Mouse (Mus musculus) CD8-positive naive resting alpha-beta T cell, adult 2 months (primary cell): ENCODE results near the gene Nos3.

ENCODE experiments used
- DNase-seq, 2 experiments: peaks; one replicate each; pipeline ENCODE4 v3.0.0; 2022; ENCODE audit warnings: low read depth in 2 of 2, low spot score in 2 of 2

Nos3 gene

GRCm38 (mm10) chr5:24364508-24364907 lies at the start of gene Nos3:
TSS of gene Nos3 (plus strand) at chr5:24364810.
- DNase-seq: no peak

GRCm38 (mm10) chr5:24319776-24320466 lies 44.7 kb upstream of the Nos3 start:
- no peak for DNase-seq

GRCm38 (mm10) chr5:24320467-24320813 lies 44.2 kb upstream of the Nos3 start:
- DNase-seq: no peak

GRCm38 (mm10) chr5:24320894-24321293 lies 43.7 kb upstream of the Nos3 start:
- no peak for DNase-seq

- DNase-seq: no peak
Measured at GRCm38 (mm10) chr5:24321711-24322682, 42.6 kb upstream of the Nos3 start.

- no peak for DNase-seq
Measured at GRCm38 (mm10) chr5:24325251-24325650, 39.4 kb upstream of the Nos3 start.

GRCm38 (mm10) chr5:24326166-24326841 lies 38.3 kb upstream of the Nos3 start:
- DNase-seq: no peak

GRCm38 (mm10) chr5:24326842-24327417 lies 37.7 kb upstream of the Nos3 start:
- no peak for DNase-seq

GRCm38 (mm10) chr5:24328813-24329211 lies 35.8 kb upstream of the Nos3 start:
- no peak for DNase-seq

- no peak for DNase-seq
Measured at GRCm38 (mm10) chr5:24329212-24329964, 35.2 kb upstream of the Nos3 start.

- no peak for DNase-seq
Measured at GRCm38 (mm10) chr5:24329965-24330298, 34.7 kb upstream of the Nos3 start.

- no peak for DNase-seq
Measured at GRCm38 (mm10) chr5:24332401-24332800, 32.2 kb upstream of the Nos3 start.

- DNase-seq: no peak
Measured at GRCm38 (mm10) chr5:24334749-24335148, 29.9 kb upstream of the Nos3 start.

GRCm38 (mm10) chr5:24335888-24336511 lies 28.6 kb upstream of the Nos3 start:
- DNase-seq: no peak

- DNase-seq: no peak
Measured at GRCm38 (mm10) chr5:24337366-24337765, 27.2 kb upstream of the Nos3 start.

GRCm38 (mm10) chr5:24337821-24338220 lies 26.8 kb upstream of the Nos3 start:
- DNase-seq: no peak

- no peak for DNase-seq
Measured at GRCm38 (mm10) chr5:24342205-24342963, 22.2 kb upstream of the Nos3 start.

- DNase-seq: no peak
Measured at GRCm38 (mm10) chr5:24342966-24343365, 21.6 kb upstream of the Nos3 start.

GRCm38 (mm10) chr5:24343379-24343778 lies 21.2 kb upstream of the Nos3 start:
- no peak for DNase-seq
